ENCODE assay signal across 12 mouse cellular contexts in genomic region chr9:58490391-58490790, GRCm38 (mm10). TPM values are rescaled to one million over a fixed set of nuclear protein-coding genes. Genes with fewer than 3 reads are reported as not detected.
DNase-seq lines count a peak whose midpoint lies in the region; ATAC-seq and TF ChIP-seq lines count a peak whose summit lies in the region.
"Had no signal": no experiment of that assay in that cellular context is flagged by ENCODE, and none has a peak within 500 bp of the region (broad histone marks: within the 10 kb centered on the region; RNA-seq: fewer than 3 reads in every experiment).

No protein-coding gene starts in this region.

- no peaks in the 10 kb centered on the region for H3K36me3 ChIP-seq in lung, embryonic 14.5 days (ENCODE audit: insufficient read depth)
- H3K36me3 ChIP-seq in limb, embryonic 11.5 days (ENCODE audit: control insufficient read depth, insufficient read depth, low read length), result no peaks in the 10 kb centered on the region
- no peaks in the 10 kb centered on the region for H3K36me3 ChIP-seq in neural tube, embryonic 12.5 days
- no peaks in the 10 kb centered on the region for H3K36me3 ChIP-seq in kidney, embryonic 16.5 days (ENCODE audit: insufficient read depth, low read length)

- TF ChIP-seq CTCF in lung, embryonic 14.5 days (IDR thresholded peaks at IDR 0.05; ENCODE audit: low read depth), result no peak
- TF ChIP-seq CTCF in embryonic fibroblast, embryonic 13.5 days (IDR thresholded peaks at IDR 0.05; ENCODE audit: borderline replicate concordance, insufficient read depth, low read length), result no peak

- ATAC-seq in lung, embryonic 14.5 days (ENCODE audit: insufficient read depth), result 0 out of 2 replicates have a peak, but pooled peaks have one; percentile 22
- no peak for ATAC-seq in limb, embryonic 11.5 days (ENCODE audit: insufficient number of reproducible peaks, low FRiP score, low TSS enrichment, low read depth)
- no peak for ATAC-seq in neural tube, embryonic 12.5 days (ENCODE audit: low FRiP score, low read depth)
- ATAC-seq in kidney, embryonic 16.5 days (ENCODE audit: low FRiP score, low TSS enrichment), result no peak
- ATAC-seq: activated CD4-positive, CD25-positive, alpha-beta regulatory T cell, adult 4 months; inflammation-experienced regulatory T-cells, adult 6 months had no signal

- no peak overlapping the region for H3K27ac ChIP-seq in lung, embryonic 14.5 days (ENCODE audit: low read depth)
- H3K27ac ChIP-seq in embryonic fibroblast, embryonic 13.5 days (ENCODE audit: insufficient read depth, low read length), result no peak overlapping the region
- H3K27ac ChIP-seq in limb, embryonic 11.5 days (replicated peaks; ENCODE audit: low read depth, low read length), result no peak overlapping the region
- no peak overlapping the region for H3K27ac ChIP-seq in neural tube, embryonic 12.5 days
- no peak overlapping the region for H3K27ac ChIP-seq in kidney, embryonic 16.5 days (ENCODE audit: low read length)

- peak; percentile 70 for DNase-seq in lung, embryonic 14.5 days
- no peak for DNase-seq in lung, postnatal 25 days (ENCODE audit: low spot score)
- DNase-seq in limb, embryonic 11.5 days (ENCODE audit: low spot score), result no peak
- no peak for DNase-seq in spleen, postnatal 14 days (ENCODE audit: low spot score in 2 of 2)
- no peak for DNase-seq in heart, postnatal 14 days

- no peaks in the 10 kb centered on the region for H3K9me3 ChIP-seq in lung, embryonic 14.5 days (ENCODE audit: low read depth, low read length)
- H3K9me3 ChIP-seq in limb, embryonic 11.5 days (ENCODE audit: control insufficient read depth, low read length), result no peaks in the 10 kb centered on the region
- no peaks in the 10 kb centered on the region for H3K9me3 ChIP-seq in neural tube, embryonic 12.5 days
- H3K9me3 ChIP-seq in kidney, embryonic 16.5 days (ENCODE audit: low read length), result no peaks in the 10 kb centered on the region

- peak overlapping the region; percentile 99 for H3K4me2 ChIP-seq in lung, embryonic 14.5 days
- peak overlapping the region; percentile 98; the same call in 1 of the 2 replicates for H3K4me2 ChIP-seq in limb, embryonic 11.5 days (ENCODE audit: low read depth, severe bottlenecking)
- H3K4me2 ChIP-seq in neural tube, embryonic 12.5 days (replicated peaks), result peak overlapping the region; percentile 98
- H3K4me2 ChIP-seq in kidney, embryonic 16.5 days (replicated peaks; ENCODE audit: low read depth, low read length), result no peak overlapping the region; the same call in 1 of the 2 replicates

- peak overlapping the region; percentile 4; the same call in 1 of the 2 replicates for H3K9ac ChIP-seq in lung, embryonic 14.5 days
- H3K9ac ChIP-seq in limb, embryonic 11.5 days (ENCODE audit: low read length), result no peak overlapping the region
- H3K9ac ChIP-seq in neural tube, embryonic 12.5 days, result peak overlapping the region; percentile 41; the same call in 1 of the 2 replicates
- H3K9ac ChIP-seq in kidney, embryonic 16.5 days (replicated peaks; ENCODE audit: low read length), result no peak overlapping the region

- H3K27me3 ChIP-seq in lung, embryonic 14.5 days (ENCODE audit: insufficient read depth, low read length), result peaks cover 28% of the 10 kb centered on the region
- peaks cover 5% of the 10 kb centered on the region; the same call in 1 of the 2 replicates for H3K27me3 ChIP-seq in limb, embryonic 11.5 days (ENCODE audit: control insufficient read depth, insufficient read depth, low read length)
- peaks cover 32% of the 10 kb centered on the region for H3K27me3 ChIP-seq in neural tube, embryonic 12.5 days (replicated peaks)
- peaks cover 12% of the 10 kb centered on the region; the same call in 1 of the 2 replicates for H3K27me3 ChIP-seq in kidney, embryonic 16.5 days (ENCODE audit: insufficient read depth, low read length)

- 37% methylated on average over 2 of the region's 2 CpGs for WGBS in lung, embryonic 14.5 days
- 66% methylated on average over 2 of the region's 2 CpGs for WGBS in limb, embryonic 11.5 days
- WGBS in neural tube, embryonic 12.5 days, result 83% methylated on average over 2 of the region's 2 CpGs
- WGBS in kidney, embryonic 16.5 days, result 43% methylated on average over 2 of the region's 2 CpGs

- H3K4me3 ChIP-seq in lung, embryonic 14.5 days (ENCODE audit: low read depth, low read length), result peak overlapping the region; percentile 4; the same call in 1 of the 2 replicates
- 0 out of 2 replicates have a peak overlapping the region, but pooled peaks have one; percentile 96 for H3K4me3 ChIP-seq in embryonic fibroblast, embryonic 13.5 days (ENCODE audit: insufficient read depth, low read length)
- 0 out of 2 replicates have a peak overlapping the region, but pooled peaks have one; percentile 19 for H3K4me3 ChIP-seq in limb, embryonic 11.5 days (ENCODE audit: low read depth, low read length)
- H3K4me3 ChIP-seq in neural tube, embryonic 12.5 days, result no peak overlapping the region; the same call in 1 of the 2 replicates
- H3K4me3 ChIP-seq in kidney, embryonic 16.5 days (ENCODE audit: low read length), result no peak overlapping the region

- intact Hi-C loops in heart, postnatal 14 days (cut with DNase I), result no loop called here

- peaks cover 4% of the 10 kb centered on the region; the same call in 1 of the 2 replicates for H3K4me1 ChIP-seq in lung, embryonic 14.5 days (ENCODE audit: insufficient read depth)
- no peaks in the 10 kb centered on the region for H3K4me1 ChIP-seq in embryonic fibroblast, embryonic 13.5 days (ENCODE audit: control insufficient read depth, insufficient read depth, low read length)
- H3K4me1 ChIP-seq in limb, embryonic 11.5 days (ENCODE audit: control insufficient read depth, insufficient read depth, low read length), result peaks cover 23% of the 10 kb centered on the region
- peaks cover 16% of the 10 kb centered on the region for H3K4me1 ChIP-seq in neural tube, embryonic 12.5 days
- H3K4me1 ChIP-seq in kidney, embryonic 16.5 days (ENCODE audit: insufficient read depth, low read length), result peaks cover 19% of the 10 kb centered on the region

- no peak for TF ChIP-seq POLR2A in embryonic fibroblast, embryonic 13.5 days (IDR thresholded peaks at IDR 0.05; ENCODE audit: low read depth, low read length)

RNA-seq across cellular contexts. Expression of gene Insyn1, which starts 2.0 kb away (rescaled TPM):
- 1.9 and 3.0 TPM in 2 replicates for polyA plus RNA-seq in lung, embryonic 14.5 days (2014; fragmentation: Nextera tagmentation; extraction: Ambion mirVana)
- 27.1 and 27.5 TPM in 2 replicates for polyA plus RNA-seq in embryonic fibroblast, embryonic 13.5 days (2011; ENCODE audit: insufficient read length, low read depth, missing spikeins)
- 1.7 and 2.2 TPM in 2 replicates for polyA plus RNA-seq in limb, embryonic 11.5 days (2014; fragmentation: Nextera tagmentation; extraction: Ambion mirVana)
- polyA plus RNA-seq in neural tube, embryonic 12.5 days (2016; fragmentation: Nextera tagmentation; extraction: Ambion mirVana), result 6.8 and 7.9 TPM in 2 replicates
- total RNA-seq in heart, postnatal 14 days (2021), result 10 to 100 TPM; 10.7 to 11.1 TPM
- polyA plus RNA-seq in kidney, embryonic 16.5 days (2015; fragmentation: Nextera tagmentation; extraction: Ambion mirVana), result 1.0 and 1.5 TPM in 2 replicates
- total RNA-seq: neutrophil, adult 5-6 weeks had no signal
- polyA plus RNA-seq: activated CD4-positive, CD25-positive, alpha-beta regulatory T cell, adult 4 months; inflammation-experienced regulatory T-cells, adult 6 months; liver, embryonic 16.5 days had no signal

Comparison
In these comparisons a context has a peak if more than half of its experiments do, and no peak if none do; other contexts are left out.
1. H3K4me3 ChIP-seq: peak in lung, embryonic 14.5 days (single experiment), embryonic fibroblast, embryonic 13.5 days (single experiment) and limb, embryonic 11.5 days (single experiment); none in neural tube, embryonic 12.5 days (single experiment) and kidney, embryonic 16.5 days (single experiment).
2. H3K9ac ChIP-seq: peak in lung, embryonic 14.5 days (single experiment) and neural tube, embryonic 12.5 days (single experiment); none in limb, embryonic 11.5 days (single experiment) and kidney, embryonic 16.5 days (single experiment).